Mouse (Mus musculus): ENCODE measurements around the gene Cd300lb. TPM values are rescaled to one million over a fixed set of nuclear protein-coding genes. Genes with fewer than 3 reads are reported as not detected.

The Cd300lb gene
- 0.19 and 0.20 TPM in 2 replicates for polyA plus RNA-seq (2015; fragmentation: Nextera tagmentation; extraction: Ambion mirVana)

DNA sequence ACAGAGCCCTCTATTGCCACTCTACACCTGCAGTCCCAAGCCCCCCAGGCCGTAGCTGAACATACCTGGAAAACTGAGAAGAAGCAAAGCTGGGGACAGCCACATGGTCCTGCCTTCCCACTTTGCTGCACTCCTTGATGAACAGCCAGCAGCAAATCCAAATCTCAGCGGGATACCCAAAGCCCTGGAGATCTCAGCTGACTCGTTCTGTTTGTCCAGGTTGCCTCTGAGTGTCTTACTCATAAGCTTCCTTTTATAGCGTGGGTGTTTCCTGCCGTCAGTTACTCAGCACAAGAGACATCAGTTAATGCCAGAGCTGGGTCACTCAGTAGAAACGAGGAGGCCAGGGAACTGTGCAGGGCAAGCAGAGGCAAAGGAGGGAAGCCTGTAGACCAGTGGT, at the start of gene Cd300lb:
Cd300lb (minus strand) TSS at position 243 of the 400 bp plus-strand sequence.
- Histone ChIP-seq H3K36me3 (no peaks in the 10 kb centered on the region), H3K9me3 (no peaks in the 10 kb centered on the region), H3K4me1 (replicated peaks) (no peaks in the 10 kb centered on the region), H3K27me3 (no peaks in the 10 kb centered on the region), H3K9ac (no peak within 1 kb of the TSS), H3K4me2 (no peak within 1 kb of the TSS), H3K27ac (replicated peaks) (no peak within 1 kb of the TSS), H3K4me3 (no peak within 1 kb of the TSS)
- no peak for ATAC-seq (ENCODE audit: low FRiP score, low read depth)
- WGBS, result 68% methylated on average over 6 of the region's 6 CpGs

DNA sequence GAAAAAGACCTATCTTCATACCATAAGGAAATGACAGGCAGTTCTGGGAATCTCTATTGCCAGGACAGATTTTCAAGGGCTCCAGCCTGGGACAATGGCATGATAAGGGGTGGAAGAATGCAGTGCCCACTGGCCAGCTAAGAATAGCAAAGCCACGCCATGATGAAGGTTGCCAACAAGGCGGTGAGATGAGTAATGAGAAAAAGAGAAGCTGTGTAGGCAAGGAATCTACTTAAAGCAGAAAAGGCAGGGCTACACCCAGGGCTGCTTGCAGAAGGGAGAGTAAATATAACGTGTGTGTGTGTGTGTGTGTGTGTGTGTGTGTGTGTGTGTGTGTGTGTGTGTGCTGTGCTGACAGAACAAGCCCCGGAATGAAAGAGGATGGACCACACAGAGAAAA, 47.7 kb upstream of the Cd300lb start:
- no peaks in the 10 kb centered on the region for H3K4me1 ChIP-seq (replicated peaks)

DNA sequence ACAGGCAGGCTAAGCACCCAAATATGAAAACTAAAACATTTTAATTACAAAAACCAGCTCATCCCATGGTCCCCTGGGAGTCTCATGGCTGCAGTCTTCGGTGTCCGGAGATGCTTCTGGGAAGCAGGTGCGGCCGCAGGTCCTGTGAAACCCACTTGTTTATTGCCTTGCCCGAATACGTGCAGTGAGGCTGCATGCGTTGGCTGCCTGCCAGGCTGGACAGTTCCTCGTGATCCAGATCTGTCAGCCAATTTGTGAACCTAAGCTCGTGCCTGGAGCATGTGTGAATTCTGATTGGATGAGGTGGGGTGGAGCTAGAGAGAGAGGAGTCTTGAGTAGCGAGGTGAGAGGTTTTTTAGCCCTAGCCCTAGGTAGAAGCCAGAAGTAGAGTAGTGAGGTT, 38.5 kb upstream of the Cd300lb start:
- no peaks in the 10 kb centered on the region for H3K4me1 ChIP-seq (replicated peaks)
- 81% methylated on average over 10 of the region's 10 CpGs for WGBS

More for the DNA sequence above, 47.7 kb upstream of the Cd300lb start:
- no peak for ATAC-seq (ENCODE audit: low FRiP score, low read depth)
- Histone ChIP-seq H3K4me2 (no peak overlapping the region), H3K9me3 (peaks cover 4% of the 10 kb centered on the region; the same call in 1 of the 2 replicates), H3K4me3 (no peak overlapping the region), H3K36me3 (no peaks in the 10 kb centered on the region), H3K27me3 (no peaks in the 10 kb centered on the region), H3K27ac (replicated peaks) (no peak overlapping the region), H3K9ac (no peak overlapping the region)
- WGBS, result 77% methylated on average over 4 of the region's 4 CpGs

DNA sequence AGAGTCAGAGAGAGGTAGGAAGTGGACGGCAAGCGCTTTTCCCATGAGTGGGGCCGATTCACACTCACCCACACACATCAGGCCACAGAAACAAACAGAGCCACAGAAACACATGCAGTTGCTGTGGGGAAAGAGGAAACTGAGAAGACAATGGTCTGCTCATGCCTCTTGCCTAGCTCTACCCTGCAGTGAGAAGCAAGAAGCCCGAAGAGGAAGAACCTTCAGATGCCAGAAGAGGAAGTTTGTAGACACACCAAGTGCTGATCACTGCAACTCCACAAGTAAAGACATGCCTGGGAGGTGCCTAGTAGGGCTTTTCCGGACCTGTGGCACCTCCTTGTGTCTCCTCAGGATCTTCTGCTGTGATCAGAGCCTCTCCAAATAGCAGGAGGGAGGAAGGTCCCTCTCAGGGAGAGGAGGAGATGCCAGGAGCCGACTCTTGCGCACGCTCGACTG, 34.6 kb upstream of the Cd300lb start, which contains the start of gene Cd300c:
Cd300c (minus strand) TSS at position 406 of the 456 bp plus-strand sequence.
- Histone ChIP-seq H3K4me3 (no peak within 1 kb of the TSS), H3K36me3 (no peaks in the 10 kb centered on the region), H3K4me2 (no peak within 1 kb of the TSS), H3K9me3 (no peaks in the 10 kb centered on the region), H3K4me1 (replicated peaks) (no peaks in the 10 kb centered on the region), H3K9ac (no peak within 1 kb of the TSS), H3K27ac (replicated peaks) (no peak within 1 kb of the TSS), H3K27me3 (no peaks in the 10 kb centered on the region)
- ATAC-seq (ENCODE audit: low FRiP score, low read depth), result no peak
- WGBS, result 83% methylated on average over 9 of the region's 9 CpGs

More for the DNA sequence above, 38.5 kb upstream of the Cd300lb start:
- no peaks in the 10 kb centered on the region for H3K36me3 ChIP-seq
- H3K27me3 ChIP-seq, result no peaks in the 10 kb centered on the region
- no peaks in the 10 kb centered on the region; the same call in 1 of the 2 replicates for H3K9me3 ChIP-seq
- H3K4me3 ChIP-seq, result no peak overlapping the region
- no peak for ATAC-seq (ENCODE audit: low FRiP score, low read depth)
- H3K4me2 ChIP-seq, result no peak overlapping the region
- no peak overlapping the region for H3K9ac ChIP-seq
- H3K27ac ChIP-seq (replicated peaks), result no peak overlapping the region

DNA sequence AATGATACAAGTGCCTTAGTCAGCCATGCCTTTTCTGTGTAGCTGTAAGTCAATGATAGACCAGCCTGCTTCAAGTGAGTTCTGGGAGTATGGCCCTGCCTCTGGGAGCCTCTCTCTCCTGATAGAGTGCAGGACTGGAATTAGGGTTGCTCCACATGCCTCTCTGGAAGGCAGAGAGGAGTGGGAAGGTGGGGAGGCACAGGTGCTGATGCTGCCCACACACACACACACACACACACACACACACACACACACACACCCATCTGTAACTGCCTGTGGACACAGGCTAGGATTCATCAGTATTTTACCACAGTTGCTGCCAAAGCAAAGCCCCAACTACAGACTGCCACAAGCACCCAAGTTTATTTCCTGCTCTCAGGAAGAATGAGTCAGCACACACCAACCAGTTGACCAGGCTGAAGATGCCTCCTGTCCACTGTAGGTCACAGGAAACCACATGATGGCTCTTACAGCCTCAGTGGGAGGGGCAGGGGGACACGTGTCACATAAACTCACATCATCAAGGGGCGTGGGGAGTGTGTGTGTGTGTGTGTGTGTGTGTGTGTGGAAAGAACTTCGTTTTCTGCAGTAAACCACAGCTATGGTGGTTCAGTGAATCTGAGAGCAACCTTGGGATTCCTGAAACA, 31.1 kb upstream of the Cd300lb start:
- H3K4me1 ChIP-seq (replicated peaks), result no peaks in the 10 kb centered on the region
- ATAC-seq (ENCODE audit: low FRiP score, low read depth), result no peak
- H3K9ac ChIP-seq, result no peak overlapping the region
- H3K36me3 ChIP-seq, result no peaks in the 10 kb centered on the region
- H3K4me3 ChIP-seq, result no peak overlapping the region
- no peaks in the 10 kb centered on the region for H3K9me3 ChIP-seq
- H3K4me2 ChIP-seq, result no peak overlapping the region
- no peaks in the 10 kb centered on the region for H3K27me3 ChIP-seq
- 70% methylated on average over 3 of the region's 3 CpGs for WGBS
- H3K27ac ChIP-seq (replicated peaks), result no peak overlapping the region

DNA sequence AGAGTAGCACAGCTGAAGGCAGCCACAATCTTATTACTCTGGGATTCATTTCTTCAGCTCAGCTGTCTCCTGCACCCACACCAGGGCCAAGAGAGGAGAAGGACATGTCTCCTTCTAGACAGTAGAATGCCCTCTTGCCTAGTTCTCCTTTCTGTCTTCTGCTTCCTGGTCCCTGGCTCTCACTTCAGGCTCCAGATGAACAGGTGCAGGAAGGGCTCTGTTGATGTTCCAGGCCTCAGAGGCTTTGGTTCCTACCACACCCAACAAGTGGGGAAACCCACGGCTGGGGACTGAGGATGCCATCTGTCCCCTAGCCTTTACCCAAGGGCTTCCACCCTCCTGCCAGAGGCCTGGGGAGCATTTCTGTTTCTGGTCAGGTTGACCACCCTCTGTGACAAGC, 26.2 kb upstream of the Cd300lb start:
- Histone ChIP-seq H3K9ac (no peak overlapping the region), H3K36me3 (no peaks in the 10 kb centered on the region), H3K4me3 (no peak overlapping the region), H3K4me2 (no peak overlapping the region), H3K9me3 (no peaks in the 10 kb centered on the region), H3K4me1 (replicated peaks) (no peaks in the 10 kb centered on the region), H3K27me3 (no peaks in the 10 kb centered on the region), H3K27ac (replicated peaks) (no peak overlapping the region)
- no peak for ATAC-seq (ENCODE audit: low FRiP score, low read depth)
- WGBS, result 90% methylated on average over 1 of the region's 1 CpGs

DNA sequence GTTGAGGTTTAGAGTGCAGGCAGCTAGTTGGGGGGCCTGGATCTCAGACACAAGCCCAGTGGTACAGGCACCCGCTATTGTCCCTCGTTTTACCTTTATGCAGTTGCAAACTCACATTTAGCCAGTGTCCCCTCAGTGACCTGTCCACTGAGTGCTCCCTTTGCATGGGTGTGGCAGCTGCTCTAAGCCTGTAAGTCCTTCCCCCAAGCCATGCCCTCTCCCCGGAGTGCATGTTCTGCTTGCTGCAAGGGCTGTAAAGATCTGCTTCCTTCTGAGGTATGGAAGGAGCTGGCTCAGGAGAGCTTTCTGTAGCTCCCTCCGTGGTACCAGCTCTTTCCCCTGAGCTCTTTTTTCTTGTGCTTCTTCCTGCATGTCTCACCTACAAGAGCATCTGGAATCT, 595 bp downstream of the Cd300lb start:
- no peak for ATAC-seq (ENCODE audit: low FRiP score, low read depth)
- 74% methylated on average over 4 of the region's 4 CpGs for WGBS
- no peaks in the 10 kb centered on the region for H3K9me3 ChIP-seq
- H3K4me3 ChIP-seq, result no peak overlapping the region
- H3K9ac ChIP-seq, result no peak overlapping the region
- no peak overlapping the region for H3K27ac ChIP-seq (replicated peaks)
- H3K4me1 ChIP-seq (replicated peaks), result no peaks in the 10 kb centered on the region
- H3K4me2 ChIP-seq, result no peak overlapping the region
- no peaks in the 10 kb centered on the region for H3K27me3 ChIP-seq
- H3K36me3 ChIP-seq, result no peaks in the 10 kb centered on the region

DNA sequence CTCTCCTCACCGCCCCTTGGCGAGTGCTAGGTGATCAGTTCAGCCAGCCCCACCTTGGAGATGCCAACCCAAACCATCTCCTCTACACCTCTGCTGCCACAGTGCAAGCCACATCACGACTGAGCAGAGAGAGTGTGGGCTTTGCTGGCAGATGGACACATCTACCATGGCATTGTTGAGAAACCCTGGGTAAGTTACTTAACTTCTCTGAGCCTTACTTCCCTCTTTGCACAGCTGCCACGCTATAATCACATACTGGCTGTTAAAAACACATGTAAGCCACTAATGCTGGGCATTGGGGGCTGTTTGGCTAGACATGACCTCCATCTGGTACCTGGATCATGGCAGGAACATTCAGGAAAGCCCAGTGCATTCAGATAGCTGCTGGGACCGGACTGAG, 3.1 kb downstream of the Cd300lb start:
- Histone ChIP-seq H3K36me3 (no peaks in the 10 kb centered on the region), H3K27ac (replicated peaks) (no peak overlapping the region), H3K4me3 (no peak overlapping the region), H3K4me1 (replicated peaks) (no peaks in the 10 kb centered on the region), H3K4me2 (no peak overlapping the region), H3K9me3 (no peaks in the 10 kb centered on the region), H3K9ac (no peak overlapping the region), H3K27me3 (no peaks in the 10 kb centered on the region)
- no peak for ATAC-seq (ENCODE audit: low FRiP score, low read depth)
- 84% methylated on average over 5 of the region's 5 CpGs for WGBS

DNA sequence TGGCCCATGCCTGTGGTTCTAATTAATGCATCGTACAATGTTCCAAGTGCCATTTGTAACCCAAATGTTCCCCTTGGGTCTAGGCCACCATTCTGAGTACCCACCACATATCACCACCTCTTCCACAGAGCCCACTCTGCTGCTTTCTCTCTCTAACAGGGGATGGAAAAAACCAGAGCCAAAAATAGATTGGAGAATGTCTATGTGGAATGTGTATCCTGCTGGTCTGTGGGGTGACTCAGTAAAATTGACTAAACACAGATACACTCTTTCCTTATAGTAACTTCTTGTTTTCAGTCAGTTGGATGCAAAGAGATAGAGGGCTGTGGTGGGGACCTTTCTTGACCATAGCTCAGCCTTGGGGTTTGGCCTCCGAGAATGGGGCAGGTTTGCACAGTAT, 4.6 kb downstream of the Cd300lb start:
- no peaks in the 10 kb centered on the region for H3K36me3 ChIP-seq
- H3K4me1 ChIP-seq (replicated peaks), result no peaks in the 10 kb centered on the region
- WGBS, result 94% methylated on average over 2 of the region's 2 CpGs
- no peak for ATAC-seq (ENCODE audit: low FRiP score, low read depth)
- no peak overlapping the region for H3K9ac ChIP-seq
- H3K9me3 ChIP-seq, result no peaks in the 10 kb centered on the region
- H3K27ac ChIP-seq (replicated peaks), result no peak overlapping the region
- H3K4me3 ChIP-seq, result no peak overlapping the region
- no peaks in the 10 kb centered on the region for H3K27me3 ChIP-seq
- H3K4me2 ChIP-seq, result no peak overlapping the region

DNA sequence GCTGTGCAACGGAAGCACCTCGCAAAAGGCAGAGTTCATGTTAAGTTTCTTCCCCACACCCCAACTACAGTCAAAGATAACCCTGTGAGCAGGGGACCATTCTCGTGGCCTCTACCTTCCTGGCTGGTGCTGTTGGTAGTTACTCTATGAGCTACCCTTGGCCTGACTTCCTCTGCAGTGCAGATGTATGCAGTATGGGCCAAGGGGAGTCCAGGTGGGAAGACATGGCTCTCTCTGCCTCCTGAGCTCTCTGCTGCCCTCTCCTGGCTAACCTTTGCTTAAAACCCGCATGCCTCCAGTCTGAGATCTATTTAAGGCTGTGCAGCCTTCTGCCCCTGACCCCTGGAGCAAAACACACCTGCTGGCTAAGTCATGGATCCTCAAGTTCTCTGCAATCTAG, 10.2 kb downstream of the Cd300lb start:
- 81% methylated on average over 4 of the region's 4 CpGs for WGBS
- no peaks in the 10 kb centered on the region for H3K4me1 ChIP-seq (replicated peaks)

DNA sequence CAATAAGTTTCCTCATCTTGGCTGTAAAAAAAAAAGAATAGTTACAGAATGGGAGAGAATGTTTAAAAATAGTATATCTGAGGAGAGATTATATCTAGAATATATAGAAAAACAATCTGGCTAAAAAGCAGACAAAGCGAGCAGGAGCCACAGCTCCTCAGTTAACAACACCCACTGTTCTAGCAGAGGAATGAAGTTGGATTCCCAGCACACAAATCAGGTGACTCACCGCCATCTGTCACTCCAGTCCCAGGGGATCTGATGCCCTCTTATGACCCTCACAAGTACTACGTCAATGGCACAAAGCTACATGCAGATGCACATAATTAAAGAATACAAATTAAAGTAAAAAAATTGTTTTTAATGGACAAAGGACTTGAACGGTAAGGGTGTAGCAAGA, 11.7 kb downstream of the Cd300lb start:
- Histone ChIP-seq H3K9ac (no peak overlapping the region), H3K27ac (replicated peaks) (no peak overlapping the region), H3K4me3 (no peak overlapping the region), H3K4me2 (no peak overlapping the region), H3K4me1 (replicated peaks) (no peaks in the 10 kb centered on the region), H3K27me3 (no peaks in the 10 kb centered on the region), H3K9me3 (no peaks in the 10 kb centered on the region), H3K36me3 (no peaks in the 10 kb centered on the region)
- WGBS, result 67% methylated on average over 4 of the region's 4 CpGs
- ATAC-seq (ENCODE audit: low FRiP score, low read depth), result no peak

More for the DNA sequence above, 10.2 kb downstream of the Cd300lb start:
- no peaks in the 10 kb centered on the region for H3K27me3 ChIP-seq
- H3K4me3 ChIP-seq, result no peak overlapping the region
- no peak overlapping the region for H3K9ac ChIP-seq
- H3K27ac ChIP-seq (replicated peaks), result no peak overlapping the region
- H3K9me3 ChIP-seq, result no peaks in the 10 kb centered on the region
- H3K36me3 ChIP-seq, result no peaks in the 10 kb centered on the region
- H3K4me2 ChIP-seq, result no peak overlapping the region
- no peak for ATAC-seq (ENCODE audit: low FRiP score, low read depth)

DNA sequence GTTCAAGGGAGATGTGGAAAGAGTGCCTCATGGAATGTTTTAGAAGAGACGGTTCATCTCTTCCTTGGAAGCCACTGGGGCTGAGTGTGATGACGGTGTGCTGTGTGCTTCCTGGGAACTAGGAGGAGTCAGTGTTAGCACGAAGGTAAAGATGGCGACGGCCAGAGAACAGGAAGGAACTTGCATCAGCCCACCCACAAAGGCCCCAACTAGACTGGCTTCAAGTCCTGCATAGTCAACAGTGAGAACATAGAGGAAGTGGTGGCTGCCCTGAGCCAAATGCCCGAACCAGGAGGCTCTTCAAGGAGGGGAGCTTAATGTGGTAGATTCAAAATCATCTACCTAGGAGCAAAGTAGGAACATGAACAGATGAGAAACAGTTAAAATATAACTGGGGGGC, 17.1 kb downstream of the Cd300lb start:
- Histone ChIP-seq H3K9ac (no peak overlapping the region), H3K36me3 (no peaks in the 10 kb centered on the region), H3K27me3 (peaks cover 3% of the 10 kb centered on the region; the same call in 1 of the 2 replicates), H3K4me2 (no peak overlapping the region), H3K9me3 (no peaks in the 10 kb centered on the region), H3K4me3 (no peak overlapping the region), H3K27ac (replicated peaks) (no peak overlapping the region), H3K4me1 (replicated peaks) (no peaks in the 10 kb centered on the region)
- ATAC-seq (ENCODE audit: low FRiP score, low read depth), result no peak
- 88% methylated on average over 6 of the region's 6 CpGs for WGBS

DNA sequence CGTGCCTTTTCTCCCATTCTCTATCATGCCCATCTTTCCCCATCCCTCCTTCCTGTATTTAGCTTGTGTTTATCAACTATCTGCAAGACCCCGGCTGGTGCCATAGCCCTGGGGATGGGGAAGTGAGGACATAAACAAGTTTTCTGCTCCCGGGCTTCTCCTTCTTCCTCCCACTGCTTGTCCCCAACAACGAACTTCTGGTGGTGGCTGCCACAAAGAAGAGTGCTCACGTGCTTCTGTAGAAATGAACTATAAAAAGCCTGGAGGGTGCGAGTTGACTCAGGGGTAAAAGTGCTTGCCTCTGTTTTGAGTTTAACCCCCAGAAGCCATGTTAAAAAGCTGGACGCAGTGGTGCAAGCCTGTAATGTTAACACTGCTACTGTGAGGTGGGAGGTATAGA, 19.2 kb downstream of the Cd300lb start:
- Histone ChIP-seq H3K9me3 (no peaks in the 10 kb centered on the region), H3K4me2 (no peak overlapping the region), H3K4me3 (no peak overlapping the region), H3K9ac (no peak overlapping the region), H3K36me3 (no peaks in the 10 kb centered on the region), H3K27ac (replicated peaks) (no peak overlapping the region), H3K4me1 (replicated peaks) (no peaks in the 10 kb centered on the region), H3K27me3 (peaks cover 3% of the 10 kb centered on the region; the same call in 1 of the 2 replicates)
- WGBS, result 68% methylated on average over 7 of the region's 7 CpGs
- no peak for ATAC-seq (ENCODE audit: low FRiP score, low read depth)
